In the genomic region with DNA sequence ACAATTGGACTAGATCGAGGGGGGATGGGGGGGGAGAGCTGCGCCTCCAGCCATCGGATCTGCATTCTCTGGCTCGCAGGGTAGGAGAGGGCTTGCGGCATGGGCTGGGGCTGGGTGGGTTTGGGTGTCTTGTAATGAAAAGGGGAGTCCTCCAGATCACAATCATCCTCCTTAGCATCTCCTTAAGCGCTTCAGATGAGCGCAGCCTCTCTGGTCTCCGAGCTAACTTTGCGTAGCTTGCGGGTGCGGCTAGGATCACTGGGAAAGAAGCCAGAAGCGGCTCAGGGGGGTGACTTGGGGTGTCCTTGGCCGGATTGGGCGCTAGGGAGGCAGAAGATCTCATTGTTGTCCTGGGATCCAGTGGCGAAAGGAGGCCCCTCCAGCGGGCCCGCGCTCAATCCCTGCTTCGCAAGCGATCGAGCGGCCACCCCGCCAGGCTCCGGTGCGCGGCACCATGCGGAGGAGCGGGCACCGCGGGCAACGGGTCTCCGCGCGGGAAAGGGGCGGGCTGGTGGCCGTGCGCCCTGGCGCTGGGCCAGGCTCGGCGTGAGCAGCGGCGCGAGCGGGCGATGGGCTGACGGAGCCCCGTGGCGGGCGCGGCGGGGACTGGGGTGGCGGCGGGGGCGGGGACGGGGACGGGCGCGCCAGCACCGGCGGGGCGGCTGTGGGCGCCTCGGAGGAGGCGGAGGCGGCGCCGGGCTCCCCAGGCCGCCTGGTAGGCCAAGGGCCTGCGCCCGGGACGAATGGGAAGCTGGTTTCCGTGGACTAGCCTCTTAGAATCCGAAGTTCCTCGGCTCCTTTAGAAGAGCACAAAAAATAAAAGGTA, we compare ENCODE assay signal across 8 mouse cellular contexts.
A peak's percentile ranks its signal among the peaks of the same experiment; 100 is the strongest.
DNase-seq lines count a peak whose midpoint lies in the region; ATAC-seq lines count a peak whose summit lies in the region.

No protein-coding gene starts in this region.

- DNase-seq in adrenal gland, adult 8-10 months: peak; percentile 46
- DNase-seq in gastrocnemius, postnatal 10 days: peak; percentile 58
- DNase-seq in left cerebral cortex, postnatal 36 days (ENCODE audit: low spot score in 2 of 2): peak; percentile 54 to 62
- peak; percentile 65 for DNase-seq in right cerebral cortex, postnatal 14 days
- DNase-seq in spleen, postnatal 4 days (ENCODE audit: low spot score in 2 of 2): no peak

- peak overlapping the region; percentile 77 for H3K4me2 ChIP-seq in hindbrain, embryonic 16.5 days (ENCODE audit: low read length)

- H3K27ac ChIP-seq in hindbrain, embryonic 16.5 days (ENCODE audit: low read depth, low read length): peak overlapping the region; percentile 98

- peak overlapping the region; percentile 96 for H3K9ac ChIP-seq in hindbrain, embryonic 16.5 days (ENCODE audit: low read depth, low read length)

- WGBS in hindbrain, embryonic 16.5 days: 0% methylated on average over 47 of the region's 74 CpGs

- H3K4me3 ChIP-seq in hindbrain, embryonic 16.5 days (ENCODE audit: low read length): peak overlapping the region; percentile 82
- peak overlapping the region; percentile 86 for H3K4me3 ChIP-seq in megakaryocyte, embryonic 14.5 days (replicated peaks)

- intact Hi-C loops in left cerebral cortex, postnatal 36 days (cut with DNase I): loop anchor here (2.0 to 10.0 kb wide), 4 partner anchors 71 to 176 kb away; no protein-coding TSS in a partner anchor

- no peaks in the 10 kb centered on the region for H3K27me3 ChIP-seq in hindbrain, embryonic 16.5 days (replicated peaks; ENCODE audit: control insufficient read depth, insufficient read depth, low read length)
- H3K27me3 ChIP-seq in megakaryocyte, embryonic 14.5 days (replicated peaks): peaks cover 76% of the 10 kb centered on the region

- H3K4me1 ChIP-seq in hindbrain, embryonic 16.5 days (ENCODE audit: control insufficient read depth, insufficient read depth, low read depth, low read length): peaks cover 19% of the 10 kb centered on the region
- H3K4me1 ChIP-seq in megakaryocyte, embryonic 14.5 days: peaks cover 13% of the 10 kb centered on the region

- H3K9me3 ChIP-seq in hindbrain, embryonic 16.5 days (ENCODE audit: control insufficient read depth, low read length): no peaks in the 10 kb centered on the region
- H3K9me3 ChIP-seq in megakaryocyte, embryonic 14.5 days: peaks cover 19% of the 10 kb centered on the region

- H3K36me3 ChIP-seq in hindbrain, embryonic 16.5 days (ENCODE audit: control insufficient read depth, insufficient read depth, low read length): no peaks in the 10 kb centered on the region
- H3K36me3 ChIP-seq in megakaryocyte, embryonic 14.5 days (replicated peaks; ENCODE audit: low read length): no peaks in the 10 kb centered on the region

- peak; percentile 27; the same call in 1 of the 2 replicates for ATAC-seq in common myeloid progenitor, adult 5-6 weeks (replicated peaks; ENCODE audit: low read depth, poor library complexity, severe bottlenecking)
- ATAC-seq in hindbrain, embryonic 16.5 days: peak; percentile 74

Comparison
In these comparisons a context has a peak if more than half of its experiments do, and no peak if none do; other contexts are left out.
1. DNase-seq: peak in adrenal gland, adult 8-10 months (single experiment), gastrocnemius, postnatal 10 days (single experiment), left cerebral cortex, postnatal 36 days (2 of 2) and right cerebral cortex, postnatal 14 days (single experiment); none in spleen, postnatal 4 days (0 of 2).